Mouse (Mus musculus) gastrocnemius, postnatal 14 days (tissue): ENCODE measurements at regions not wholly inside any gene's neighbourhood (a gene's known extent, or its start where the extent isn't known, plus 50 kb on each side); places are given as distances from the start of the nearest gene placed in this dataset.

Source experiments
- DNase-seq: peaks from one replicate; pipeline ENCODE4 v3.0.0; 2021; ENCODE audit warnings: mixed read lengths
- intact Hi-C: fragments of 180-260 bp; cut with DNase I; formaldehyde crosslinking; loops from one replicate; pipeline ENCODE4 v1.15.1; 2025; ENCODE audit warnings: low total_unique reads

- intact Hi-C loops: no loop called here
- DNase-seq: no peak
Observed at GRCm38 (mm10) chr10:100685748-100686147, 95.5 kb downstream of the 1700017N19Rik start.

DNA sequence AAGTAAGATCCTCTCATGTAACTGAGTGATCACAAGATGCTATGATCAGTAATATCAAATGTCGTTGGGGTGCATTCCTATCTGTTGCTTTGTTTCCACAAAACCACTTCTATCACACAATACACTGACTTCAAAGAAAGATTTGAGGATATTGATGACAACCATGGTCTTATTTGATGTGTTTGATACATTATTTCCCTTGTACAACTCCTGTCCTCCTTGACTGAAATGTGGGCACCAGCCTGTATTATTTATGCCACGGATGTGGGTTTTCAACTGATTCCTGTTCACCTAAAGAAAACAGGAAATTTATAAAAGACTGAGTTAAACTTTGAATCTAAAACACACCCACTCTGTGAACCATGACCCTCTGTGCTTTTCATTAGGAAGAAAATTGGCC lies 105.7 kb downstream of the 1700017N19Rik start:
- DNase-seq: no peak
- intact Hi-C loops: no loop called here

DNA sequence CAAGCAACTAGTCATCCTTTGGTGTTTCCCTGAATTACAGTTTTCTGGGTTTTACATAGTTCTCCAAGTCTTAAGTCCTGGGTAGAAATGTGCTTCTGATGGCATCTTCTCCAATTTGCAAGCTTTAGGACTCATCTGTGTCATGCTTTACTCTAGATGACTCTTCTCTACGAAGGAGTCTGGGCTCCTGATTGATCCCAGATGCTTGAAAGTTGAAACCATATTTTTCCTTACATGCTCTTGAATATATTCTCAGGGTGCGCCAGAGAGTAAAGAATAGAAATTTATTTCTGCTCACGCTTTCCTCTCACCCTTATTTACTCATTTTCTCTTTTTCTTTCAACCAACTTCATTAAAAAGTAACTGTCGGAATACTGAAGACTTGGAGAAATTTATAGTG lies 108.9 kb downstream of the 1700017N19Rik start:
- intact Hi-C loops: no loop called here
- no peak for DNase-seq

DNA sequence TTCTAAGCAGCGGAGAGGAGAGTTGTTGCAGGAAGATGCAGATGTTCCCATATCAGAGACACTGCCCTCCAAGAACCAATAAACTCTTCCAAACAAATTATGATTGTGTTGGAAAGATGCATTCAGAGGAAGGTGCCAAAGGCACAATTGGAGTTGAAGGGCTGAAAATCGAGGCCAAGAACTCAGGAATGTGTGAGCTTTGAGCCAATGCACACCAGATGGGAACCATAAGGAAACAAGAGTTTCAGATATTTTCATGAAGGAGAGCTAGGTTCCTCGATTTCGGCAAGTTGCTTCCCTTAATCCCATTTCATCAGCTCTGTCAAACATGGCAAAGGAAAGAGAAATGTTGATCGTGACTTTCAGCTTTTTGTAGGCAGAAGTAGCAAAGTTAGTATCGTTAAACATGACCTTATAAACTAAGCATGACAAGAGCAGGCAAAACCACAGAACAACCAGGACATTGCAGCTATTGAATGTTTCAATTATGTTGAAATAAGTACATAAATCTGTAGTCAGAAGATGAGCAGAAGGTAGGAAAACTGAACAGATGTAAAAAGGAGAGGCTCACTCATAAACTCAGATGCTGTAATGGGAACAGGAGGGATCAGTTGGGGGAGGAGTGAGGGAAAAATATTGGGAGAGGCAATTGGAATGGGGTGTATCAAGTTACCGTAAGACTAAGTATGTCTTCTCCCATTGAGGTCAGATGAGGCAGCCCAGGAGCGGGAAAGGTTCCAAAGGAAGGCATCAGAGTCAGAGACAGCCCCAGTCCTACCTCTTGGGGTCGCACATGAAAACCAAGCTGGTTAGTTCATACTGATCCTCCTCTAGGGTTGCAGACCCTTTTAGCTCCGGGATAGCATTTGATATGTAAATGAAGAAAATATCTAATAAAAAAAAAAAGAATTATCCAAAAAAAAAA lies 110.3 kb downstream of the 1700017N19Rik start:
- peak; percentile 15 for DNase-seq
- intact Hi-C loops: no loop called here

GRCm38 (mm10) chr10:100701938-100702337 lies 111.7 kb downstream of the 1700017N19Rik start:
- intact Hi-C loops: no loop called here
- no peak for DNase-seq

DNA sequence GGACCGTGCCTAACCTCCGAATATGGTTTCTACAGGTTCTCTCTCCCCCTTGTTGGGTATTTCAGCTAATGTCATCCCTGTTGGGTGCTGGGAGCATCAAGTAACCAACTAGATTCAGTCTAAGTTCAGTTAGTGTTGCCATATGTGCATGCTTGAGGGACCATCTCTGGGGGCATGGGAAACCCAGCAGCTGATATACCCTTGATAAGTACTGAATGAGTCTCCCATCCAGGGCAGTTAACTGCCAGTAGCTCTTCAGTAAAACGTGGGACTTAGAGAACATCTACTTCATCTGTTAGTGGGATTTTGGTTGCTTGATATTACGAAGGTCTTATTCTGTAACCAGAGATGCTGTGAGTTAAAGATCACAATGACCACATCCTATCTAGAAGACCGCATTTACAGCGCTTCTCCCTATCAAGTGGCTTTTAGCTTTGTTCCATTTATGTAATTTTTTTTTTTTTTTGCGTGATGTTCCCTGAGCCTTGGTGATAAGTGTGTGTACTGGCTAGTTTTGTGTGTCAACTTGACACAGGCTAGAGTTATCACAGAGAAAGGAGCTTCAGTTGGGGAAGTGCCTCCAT lies 125.9 kb downstream of the 1700017N19Rik start:
- intact Hi-C loops: no loop called here
- DNase-seq: no peak

DNA sequence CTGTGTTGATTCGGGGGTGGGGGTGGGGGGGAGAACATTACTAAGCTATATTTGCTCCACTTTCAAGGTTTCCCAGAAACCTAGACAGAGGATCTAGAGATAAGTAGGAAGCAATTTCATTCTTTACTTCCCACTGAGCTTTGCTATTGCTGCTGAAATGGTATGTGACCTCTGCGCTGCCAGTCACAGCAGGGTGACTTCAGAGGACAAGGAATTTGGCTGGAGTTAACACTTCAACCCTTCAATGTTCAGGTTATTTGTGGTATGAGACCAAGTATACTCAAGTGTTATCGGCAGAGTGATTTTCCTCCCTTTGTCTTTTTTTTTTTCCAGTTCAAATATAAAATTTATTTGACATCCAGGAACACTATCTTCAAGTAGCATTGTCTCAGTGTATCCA lies 128.3 kb downstream of the 1700017N19Rik start:
- intact Hi-C loops: no loop called here
- DNase-seq: no peak

GRCm38 (mm10) chr10:100741269-100741668 lies 151.0 kb downstream of the 1700017N19Rik start:
- DNase-seq: no peak
- intact Hi-C loops: no loop called here

- intact Hi-C loops: no loop called here
- DNase-seq: peak; percentile 63
Observed at GRCm38 (mm10) chr10:100742065-100742464, 151.8 kb downstream of the 1700017N19Rik start.

GRCm38 (mm10) chr10:100746151-100746550 lies 155.9 kb downstream of the 1700017N19Rik start:
- intact Hi-C loops: no loop called here
- no peak for DNase-seq

DNA sequence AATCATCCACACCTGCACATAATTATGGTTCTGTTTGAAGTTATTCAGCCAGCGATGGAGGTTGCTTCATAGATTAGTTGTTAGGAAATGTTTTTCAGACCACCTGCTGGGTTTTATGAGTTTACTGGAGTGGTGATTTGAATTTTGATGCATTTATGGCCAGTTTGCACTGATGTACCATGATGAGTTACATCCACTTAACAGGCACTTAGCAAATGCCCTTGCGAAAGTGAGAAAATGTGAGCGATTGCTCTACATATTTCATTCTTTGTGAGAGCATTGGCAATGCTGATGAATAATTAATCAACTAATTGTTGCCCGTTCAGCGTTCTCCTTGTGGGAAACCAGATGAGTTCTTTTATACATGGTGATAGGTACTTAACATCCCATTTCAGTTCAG lies 164.7 kb downstream of the 1700017N19Rik start:
- intact Hi-C loops: no loop called here
- no peak for DNase-seq

GRCm38 (mm10) chr10:100774252-100774651 lies 184.0 kb downstream of the 1700017N19Rik start:
- no peak for DNase-seq
- intact Hi-C loops: no loop called here

DNA sequence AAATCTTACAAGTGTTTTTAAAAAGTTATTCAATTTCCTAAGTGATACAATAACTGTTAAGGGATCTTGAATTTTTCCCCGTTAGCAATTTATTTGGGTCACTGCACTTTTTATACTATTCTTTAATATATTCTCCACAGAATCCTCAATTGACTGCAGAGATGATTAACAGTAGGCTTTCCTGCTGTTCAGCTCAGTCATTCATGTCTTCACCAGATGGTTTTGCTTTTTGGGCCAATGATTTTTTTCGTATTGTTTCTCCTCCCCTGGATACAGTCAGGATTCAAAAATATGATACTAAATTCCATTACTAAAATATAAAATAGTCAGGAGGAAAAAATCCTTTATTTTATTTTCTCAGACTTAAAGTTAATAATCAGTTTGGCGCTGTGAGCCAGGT lies 201.9 kb downstream of the 1700017N19Rik start:
- no peak for DNase-seq
- intact Hi-C loops: no loop called here

DNA sequence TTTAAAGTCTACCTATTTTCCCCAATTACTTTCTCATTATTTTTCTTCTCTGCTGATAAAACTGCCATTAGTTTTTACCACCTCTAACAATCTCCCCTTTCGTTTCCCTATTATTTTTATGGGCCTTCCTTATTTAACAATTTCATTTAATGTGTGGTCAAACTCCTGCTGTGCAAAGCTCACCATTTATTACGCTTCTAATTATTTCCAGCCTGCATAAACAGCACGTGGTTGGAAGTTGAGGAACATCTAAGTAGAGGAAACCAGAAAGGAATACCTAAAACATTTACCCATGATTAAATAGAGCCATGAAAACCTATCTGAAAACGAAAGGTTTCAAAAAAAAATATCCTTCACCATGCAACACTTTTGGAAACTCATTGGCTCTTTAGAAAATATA lies 202.3 kb downstream of the 1700017N19Rik start:
- DNase-seq: no peak
- intact Hi-C loops: no loop called here

- DNase-seq: no peak
- intact Hi-C loops: no loop called here
Observed at GRCm38 (mm10) chr10:100795215-100795972, 205.1 kb downstream of the 1700017N19Rik start.

- no peak for DNase-seq
- intact Hi-C loops: no loop called here
Observed at GRCm38 (mm10) chr10:100811639-100812038, 221.4 kb downstream of the 1700017N19Rik start.

GRCm38 (mm10) chr10:100834794-100835193 lies 244.5 kb downstream of the 1700017N19Rik start:
- no peak for DNase-seq
- intact Hi-C loops: no loop called here

DNA sequence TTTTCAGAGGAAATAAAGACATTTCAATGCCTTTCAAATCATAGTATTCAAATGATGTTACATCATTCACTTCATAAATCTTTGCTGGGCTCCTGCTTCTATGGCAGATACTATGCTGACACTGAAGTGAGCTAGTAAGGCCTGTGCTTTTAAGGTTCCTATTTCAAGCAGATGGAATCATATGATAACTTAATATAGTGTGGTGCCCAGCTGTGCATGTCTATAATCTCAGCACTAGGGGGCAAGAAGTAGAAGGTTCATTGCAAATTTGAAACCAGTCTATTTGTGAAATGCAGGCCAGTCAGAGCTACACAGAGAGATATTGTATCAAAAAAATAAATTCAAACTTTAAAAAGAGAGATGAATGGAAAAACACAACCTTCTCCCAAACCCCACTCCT lies 262.9 kb downstream of the 1700017N19Rik start:
- DNase-seq: no peak
- intact Hi-C loops: no loop called here

- intact Hi-C loops: no loop called here
Observed at GRCm38 (mm10) chr10:100856509-100856908, 266.2 kb downstream of the 1700017N19Rik start.

DNA sequence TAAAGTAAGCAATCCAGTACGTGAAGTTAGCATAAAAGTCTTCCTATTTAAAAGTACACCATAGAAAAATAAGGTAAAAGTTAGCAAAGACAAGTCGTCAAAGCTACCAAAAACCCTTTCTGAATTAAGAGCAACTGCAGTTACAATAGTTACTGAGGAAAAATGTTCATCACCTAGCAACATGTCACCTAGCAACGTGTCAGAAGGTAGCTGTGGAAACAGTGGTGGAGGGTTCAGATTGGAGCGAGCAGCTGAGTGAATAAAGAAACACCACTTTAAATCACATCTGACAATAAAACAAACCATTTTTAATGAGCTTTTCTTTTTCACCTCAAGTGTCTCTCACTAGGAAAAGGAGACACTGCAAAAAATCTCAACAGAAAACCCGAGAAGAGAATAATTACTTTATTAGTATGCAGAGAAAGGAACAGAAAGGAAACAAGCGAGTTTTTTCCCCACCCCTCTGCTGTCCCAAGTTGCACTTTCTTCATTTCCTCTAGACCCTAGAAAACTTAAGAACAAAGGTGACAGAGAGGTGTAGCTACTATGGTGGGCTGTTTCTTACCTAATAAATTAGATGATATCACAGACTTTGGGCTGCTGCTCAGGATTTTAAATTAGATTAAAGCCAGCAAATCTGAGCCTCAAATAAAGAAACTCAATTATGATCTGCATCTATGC lies 275.4 kb downstream of the 1700017N19Rik start:
- DNase-seq: no peak
- intact Hi-C loops: no loop called here

More at GRCm38 (mm10) chr10:100856509-100856908, 266.2 kb downstream of the 1700017N19Rik start:
- DNase-seq: no peak
